Mouse (Mus musculus) heart, adult 8-10 months (tissue): Measurements from ENCODE around the gene Zfp446. TPM values are rescaled to one million over a fixed set of nuclear protein-coding genes. Genes with fewer than 3 reads are reported as not detected.
"Not testable (repeated sequence)": the region's sequence is repeated elsewhere in the genome, so short reads cannot be mapped to it uniquely, and the experiment has no call there.

Experiments
- DNase-seq: peaks from one replicate; pipeline ENCODE4 v3.0.0; 2022; ENCODE audit warnings: low spot score
- total RNA-seq, 4 experiments: library from RNA; stranded (reverse); gene quantifications; 2 replicates each; pipeline ENCODE4 v1.2.4; 2022

The Zfp446 gene
- 1 to 10 TPM; 2.2 to 4.1 (median 3.6) TPM for total RNA-seq

DNA sequence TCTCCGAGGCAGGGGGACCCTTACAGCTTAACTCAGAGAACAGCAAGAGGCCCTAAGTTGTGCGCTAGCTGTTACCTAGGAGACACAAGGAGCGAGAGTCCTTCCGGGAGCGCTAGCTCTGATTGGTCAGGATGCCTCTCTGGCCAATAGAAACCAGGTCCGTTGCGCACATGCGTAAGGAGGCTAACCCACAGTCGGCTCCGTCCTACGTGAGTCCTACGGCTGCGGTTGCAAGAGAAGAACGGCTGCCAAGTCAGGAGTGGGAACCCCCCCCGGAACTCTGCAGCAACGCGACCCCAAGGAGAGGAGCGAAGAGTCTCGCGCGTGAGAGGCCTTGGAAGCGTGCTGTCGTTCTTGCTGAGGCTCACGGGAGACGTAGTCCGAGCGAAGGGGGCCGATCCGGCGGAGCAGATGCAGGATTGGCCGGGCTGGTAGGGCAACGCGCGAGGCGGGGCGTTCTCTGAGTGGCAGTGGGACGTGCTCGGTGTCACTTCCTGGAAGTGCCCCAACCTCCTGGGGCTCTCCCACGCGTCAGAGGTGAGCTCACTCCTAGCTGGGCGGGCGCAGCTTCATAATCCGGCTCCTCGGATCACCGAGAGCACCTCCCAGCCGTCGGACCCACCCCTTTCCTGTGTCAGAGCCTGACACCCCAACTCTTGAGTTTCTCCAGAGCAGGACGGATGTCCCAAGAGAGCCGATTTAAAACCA, at the start of gene Zfp446:
Gene Zfp446, plus strand, starts transcription at position 167 of the 708 bp plus-strand sequence.
- DNase-seq = peak; percentile 99

GRCm38 (mm10) chr7:12933615-12934140, 44.0 kb upstream of the Zfp446 start:
- DNase-seq = no peak

DNA sequence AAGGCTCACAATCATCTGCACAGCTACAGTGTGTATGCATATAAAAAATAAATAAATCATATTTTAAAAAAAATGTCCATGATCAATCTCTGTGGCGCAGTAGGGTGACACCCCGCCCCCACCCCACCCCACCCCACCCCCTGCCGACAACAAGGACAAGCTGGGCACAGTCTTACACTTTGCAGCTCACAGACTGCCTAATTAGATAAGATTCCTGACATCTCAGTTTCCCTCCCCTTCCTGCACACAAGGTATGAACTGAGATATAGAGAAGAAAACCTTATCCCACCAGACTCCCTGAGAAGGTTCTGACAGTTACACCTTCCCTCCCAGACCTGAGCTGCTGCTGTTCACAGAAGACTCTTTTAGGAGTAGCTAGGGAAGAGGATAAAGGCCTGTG, 42.8 kb upstream of the Zfp446 start:
- no peak for DNase-seq

- not testable (repeated sequence) for DNase-seq
These were observed 40.3 kb upstream of the Zfp446 start for GRCm38 (mm10) chr7:12937254-12937803.

DNA sequence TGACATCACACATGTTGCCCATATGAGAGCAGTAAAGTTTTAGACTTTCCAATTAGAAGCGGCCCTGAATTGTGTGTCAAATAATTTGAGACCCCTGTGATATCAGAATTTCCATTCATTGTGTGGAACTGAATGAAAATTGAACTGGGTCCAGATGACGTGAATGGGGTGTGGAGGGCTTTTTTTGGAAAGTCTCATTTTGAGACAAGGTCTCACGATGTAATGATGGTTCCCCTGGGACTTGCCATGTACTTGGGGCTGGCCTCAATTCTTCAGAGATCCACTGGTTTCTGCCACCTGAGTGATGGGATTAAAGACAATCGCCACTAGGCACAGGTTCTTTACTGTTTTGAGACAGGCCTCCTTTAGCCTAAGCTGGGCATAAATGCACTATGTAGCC, 37.0 kb upstream of the Zfp446 start:
- no peak for DNase-seq

- DNase-seq = no peak
These were observed 34.2 kb upstream of the Zfp446 start for GRCm38 (mm10) chr7:12943488-12943887.

DNA sequence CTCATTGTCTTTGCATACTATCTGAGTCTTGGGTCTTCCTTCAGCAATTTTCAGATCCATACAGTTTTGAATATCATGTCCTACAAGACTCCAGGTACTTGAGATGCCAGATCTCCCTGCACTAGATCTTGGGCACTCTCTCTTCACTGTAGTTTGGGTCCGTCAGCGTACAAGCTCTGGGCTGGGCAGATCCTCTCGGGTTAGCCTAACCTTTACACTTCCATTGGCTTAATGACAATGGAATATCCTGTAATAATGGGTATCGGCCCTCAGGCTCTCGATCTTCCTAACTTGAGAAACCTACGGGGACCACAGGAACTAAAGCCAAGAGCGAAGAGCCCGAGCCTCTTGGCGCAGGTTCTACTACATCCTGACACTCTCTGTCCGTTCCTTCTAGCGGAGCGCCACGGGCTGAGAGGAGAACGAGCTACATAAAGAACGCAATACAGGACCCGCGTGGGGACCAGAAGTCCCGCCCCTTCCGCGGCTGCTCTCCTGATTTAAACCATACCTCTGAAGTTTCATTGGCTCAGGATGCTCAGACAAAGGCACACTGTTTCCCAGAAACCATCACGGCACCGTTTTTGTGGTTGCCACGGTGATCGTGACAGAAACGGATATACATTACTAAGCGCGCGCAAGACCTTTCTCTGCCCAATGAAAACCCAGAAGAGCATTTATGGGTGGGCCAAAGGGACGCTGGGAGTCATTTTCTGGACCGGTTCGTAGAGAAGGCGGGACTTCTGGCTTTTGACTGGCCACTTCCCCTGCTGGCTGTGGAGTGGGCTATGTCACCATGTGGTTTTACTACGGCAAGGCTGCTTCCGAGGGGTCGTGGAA, 28.4 kb upstream of the Zfp446 start:
- DNase-seq = peak; percentile 98

DNA sequence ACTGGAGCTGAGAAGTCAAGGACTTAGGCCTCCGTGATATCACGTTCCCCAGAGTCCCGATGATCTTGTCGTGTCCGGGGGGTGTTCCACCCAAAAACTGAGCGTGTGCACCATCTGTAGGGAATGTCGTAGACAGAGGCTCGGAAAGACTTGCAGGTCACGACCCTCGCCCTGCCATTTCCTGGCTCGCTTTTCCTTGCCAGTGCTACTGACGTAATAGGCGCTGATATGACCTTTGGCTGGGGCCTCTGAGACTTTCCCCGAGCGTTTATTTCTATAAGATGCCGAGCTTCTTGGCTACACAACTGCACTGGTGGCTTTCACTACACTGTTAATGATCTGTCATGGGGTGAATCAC, 27.8 kb upstream of the Zfp446 start:
- DNase-seq = no peak

GRCm38 (mm10) chr7:12954896-12955295, 22.8 kb upstream of the Zfp446 start:
- DNase-seq = no peak

DNA sequence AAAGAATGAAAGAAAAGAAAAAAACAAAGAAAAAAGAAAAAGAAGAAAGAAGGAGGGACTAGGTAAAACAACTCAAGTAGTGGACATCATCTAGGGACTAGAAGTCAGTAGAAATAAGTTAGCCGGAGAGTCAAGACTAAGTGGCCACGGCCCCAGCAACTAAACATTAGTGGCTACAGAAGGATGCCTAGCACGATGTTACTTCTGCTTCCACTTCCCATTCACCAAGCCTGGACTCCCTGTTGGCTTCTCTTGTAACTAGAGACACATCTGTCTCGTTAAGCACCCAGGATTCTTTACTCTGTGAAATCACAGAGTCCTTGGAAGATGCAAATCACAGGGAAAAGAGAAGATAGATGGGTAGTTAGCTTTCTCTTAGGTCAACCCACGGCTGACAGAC, 20.1 kb upstream of the Zfp446 start:
- no peak for DNase-seq

- DNase-seq = no peak
These were observed 18.7 kb upstream of the Zfp446 start for GRCm38 (mm10) chr7:12958948-12959347.

DNA sequence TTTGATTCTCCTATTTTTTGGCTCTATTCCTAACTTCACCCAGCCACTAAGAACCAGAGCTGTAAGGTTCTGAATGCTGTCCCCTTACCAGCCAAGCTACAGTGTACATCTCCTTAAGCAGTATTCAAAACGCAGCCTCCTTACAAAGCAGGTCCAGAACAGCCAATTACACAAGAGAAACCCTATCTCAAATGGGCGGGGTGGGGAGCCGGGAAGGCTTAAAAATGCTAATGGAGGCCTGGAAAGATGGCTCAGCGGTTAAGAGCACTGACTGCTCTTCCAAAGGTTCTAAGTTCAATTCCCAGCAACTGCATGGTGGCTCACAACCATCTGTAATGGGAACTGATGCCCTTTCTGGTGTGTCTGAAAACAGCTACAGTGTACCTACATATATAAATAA, 17.9 kb upstream of the Zfp446 start:
- DNase-seq = no peak

DNA sequence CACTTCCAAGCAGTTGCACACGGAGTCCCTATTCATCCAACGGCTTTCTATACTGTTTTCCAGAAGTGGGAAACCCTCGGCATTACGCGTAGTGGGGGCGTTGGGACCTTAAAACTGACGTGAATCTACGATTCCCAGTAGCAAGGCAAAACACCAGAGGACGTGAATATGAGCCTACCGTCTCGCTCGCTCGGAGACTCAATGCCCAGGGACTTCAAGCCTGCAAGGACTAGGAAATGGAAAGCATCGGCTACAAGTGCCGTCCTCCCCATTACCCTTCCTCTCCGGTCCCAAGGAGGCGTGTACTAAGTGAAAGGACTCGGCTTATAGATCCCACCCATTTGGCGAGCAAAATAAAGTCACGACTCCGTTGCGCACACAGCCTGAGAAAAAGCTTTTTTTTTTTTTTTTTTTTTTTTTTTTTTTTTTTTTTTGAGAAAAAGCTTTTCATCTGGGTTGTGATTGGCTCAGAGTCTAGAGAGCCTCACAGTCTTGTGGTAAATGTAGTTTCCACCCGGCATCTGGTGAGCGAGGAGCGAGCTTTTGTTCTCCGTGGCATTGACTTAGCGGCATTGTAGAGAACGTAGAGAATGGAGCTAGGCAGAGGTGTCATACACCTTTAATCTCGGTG, 16.0 kb upstream of the Zfp446 start:
- peak; percentile 48 for DNase-seq

GRCm38 (mm10) chr7:12965678-12966091, 12.0 kb upstream of the Zfp446 start, which contains the start of gene Zfp324:
TSS of gene Zfp324 (plus strand) at chr7:12965838.
- DNase-seq = peak; percentile 94

DNA sequence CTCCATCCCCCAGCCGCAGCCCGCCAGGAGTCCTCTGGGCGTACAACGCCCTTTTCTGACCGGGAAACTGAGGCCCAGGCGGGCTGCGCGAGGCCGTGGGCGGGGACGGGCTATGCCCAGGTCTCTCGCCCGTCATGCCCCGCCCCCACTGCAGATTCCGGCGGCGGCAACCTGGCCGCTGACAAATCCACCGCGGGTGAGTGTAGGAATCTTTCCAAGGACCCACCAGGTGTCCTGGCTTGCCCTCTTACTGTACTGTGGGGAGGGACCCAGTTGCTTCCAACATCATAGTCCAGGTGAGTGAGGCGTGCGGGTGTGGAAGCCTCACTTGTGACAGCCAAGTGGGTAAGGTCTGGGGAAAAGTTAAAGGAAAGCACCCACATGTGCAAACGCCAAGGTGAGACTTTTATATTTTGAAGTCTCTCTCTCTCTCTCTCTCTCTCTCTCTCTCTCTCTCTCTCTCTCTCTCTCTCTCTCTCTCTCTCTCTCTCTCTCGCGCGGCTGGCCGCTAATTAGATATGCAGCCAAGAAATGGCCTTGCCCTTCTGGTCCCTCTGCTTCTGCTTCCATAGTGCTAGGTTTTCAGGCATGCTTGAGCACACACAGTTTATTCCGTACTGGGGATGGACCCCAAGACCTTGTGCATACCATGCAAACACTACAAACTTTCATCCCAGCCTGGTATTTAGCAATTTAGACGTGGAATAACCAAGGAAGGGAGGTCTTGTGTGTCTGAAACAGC, 11.4 kb upstream of the Zfp446 start:
- no peak for DNase-seq

GRCm38 (mm10) chr7:12970906-12971305, 6.7 kb upstream of the Zfp446 start:
- DNase-seq = no peak

- no peak for DNase-seq
These were observed 1.5 kb downstream of the Zfp446 start for GRCm38 (mm10) chr7:12978931-12979722.

GRCm38 (mm10) chr7:12979776-12980175, 2.1 kb downstream of the Zfp446 start:
- DNase-seq = no peak

- DNase-seq = no peak
These were observed 2.6 kb downstream of the Zfp446 start for GRCm38 (mm10) chr7:12980291-12980690.

DNA sequence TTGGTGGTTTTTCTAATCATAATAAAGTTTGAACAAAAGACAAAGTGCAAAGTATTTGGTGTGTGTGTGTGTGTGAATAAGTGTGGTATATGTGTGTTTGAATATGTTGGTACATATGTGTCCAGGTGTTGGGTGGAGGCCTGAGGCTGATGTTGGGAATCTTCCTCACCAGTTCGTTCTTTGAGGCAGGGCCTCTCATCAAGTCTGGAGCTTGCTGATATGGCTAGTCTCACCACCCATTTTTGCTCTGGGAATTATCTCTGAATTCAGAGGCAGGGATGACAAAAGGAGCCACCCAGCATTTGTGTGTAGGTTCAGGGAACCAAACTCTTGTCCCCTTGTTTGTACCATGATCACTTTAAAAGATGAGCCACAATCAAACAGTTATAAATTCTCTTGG, 8.1 kb downstream of the Zfp446 start:
- DNase-seq = no peak
